Mouse (Mus musculus): ENCODE measurements at regions not wholly inside any gene's neighbourhood (a gene's known extent, or its start where the extent isn't known, plus 50 kb on each side); places are given as distances from the start of the nearest gene placed in this dataset.

- TF ChIP-seq CTCF (IDR thresholded peaks at IDR 0.05; ENCODE audit: control insufficient read depth, insufficient read depth, insufficient replicate concordance, low read depth, low read length), result no peak
- TF ChIP-seq POLR2A (IDR thresholded peaks at IDR 0.05; ENCODE audit: control insufficient read depth, low read depth, low read length), result no peak
These were observed 175.9 kb upstream of the Eef2kmt start for GRCm38 (mm10) chr16:5431689-5432088.

Data from testis, adult 2 months (tissue).